Mouse (Mus musculus): ENCODE results near the gene Rab26. TPM values are rescaled to one million over a fixed set of nuclear protein-coding genes. Genes with fewer than 3 reads are reported as not detected.

Rab26 gene
- polyA plus RNA-seq, 2 experiments, result 3.0 to 4.1 TPM

DNA sequence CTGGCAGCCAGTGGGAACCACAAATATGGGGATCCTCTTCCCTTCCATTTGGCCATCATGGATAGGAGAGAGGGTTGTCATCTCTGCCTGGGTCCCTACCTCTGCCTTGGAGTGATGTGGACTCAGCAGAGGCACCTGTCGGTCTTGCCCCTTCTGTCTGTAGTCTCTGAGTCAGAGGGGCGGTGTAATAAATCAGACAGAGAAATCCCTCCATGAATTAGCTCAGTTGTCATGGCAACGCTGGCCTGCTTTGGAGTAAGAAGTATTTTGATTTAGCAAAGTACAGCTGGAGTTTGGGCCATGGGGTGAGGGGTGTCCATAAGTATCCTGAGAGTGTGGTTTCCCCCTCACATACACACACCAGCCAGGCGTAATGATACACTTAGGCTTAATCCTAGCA lies 43.6 kb downstream of the Rab26 start:
- WGBS, result 66% methylated on average over 4 of the region's 4 CpGs
- Histone ChIP-seq H3K4me1 (ENCODE audit: control insufficient read depth, insufficient read depth, low read length) (no peaks in the 10 kb centered on the region), H3K9ac (ENCODE audit: low read depth, low read length, severe bottlenecking) (no peak overlapping the region), H3K36me3 (ENCODE audit: control insufficient read depth, insufficient read depth, low read length) (no peaks in the 10 kb centered on the region), H3K4me3 (replicated peaks; ENCODE audit: low read length) (no peak overlapping the region), H3K27ac (replicated peaks; ENCODE audit: low read depth, low read length) (no peak overlapping the region), H3K27me3 (ENCODE audit: control insufficient read depth, insufficient read depth, low read length) (no peaks in the 10 kb centered on the region), H3K4me2 (replicated peaks; ENCODE audit: low read depth, low read length, severe bottlenecking) (no peak overlapping the region), H3K9me3 (ENCODE audit: control insufficient read depth, low read length) (no peaks in the 10 kb centered on the region)
- ATAC-seq (ENCODE audit: low FRiP score, low read depth), result no peak
- no peak for DNase-seq (ENCODE audit: low spot score)
- no peak for TF ChIP-seq POLR2A (IDR thresholded peaks at IDR 0.05; ENCODE audit: borderline replicate concordance, extremely low read depth, insufficient read depth, insufficient read length)

DNA sequence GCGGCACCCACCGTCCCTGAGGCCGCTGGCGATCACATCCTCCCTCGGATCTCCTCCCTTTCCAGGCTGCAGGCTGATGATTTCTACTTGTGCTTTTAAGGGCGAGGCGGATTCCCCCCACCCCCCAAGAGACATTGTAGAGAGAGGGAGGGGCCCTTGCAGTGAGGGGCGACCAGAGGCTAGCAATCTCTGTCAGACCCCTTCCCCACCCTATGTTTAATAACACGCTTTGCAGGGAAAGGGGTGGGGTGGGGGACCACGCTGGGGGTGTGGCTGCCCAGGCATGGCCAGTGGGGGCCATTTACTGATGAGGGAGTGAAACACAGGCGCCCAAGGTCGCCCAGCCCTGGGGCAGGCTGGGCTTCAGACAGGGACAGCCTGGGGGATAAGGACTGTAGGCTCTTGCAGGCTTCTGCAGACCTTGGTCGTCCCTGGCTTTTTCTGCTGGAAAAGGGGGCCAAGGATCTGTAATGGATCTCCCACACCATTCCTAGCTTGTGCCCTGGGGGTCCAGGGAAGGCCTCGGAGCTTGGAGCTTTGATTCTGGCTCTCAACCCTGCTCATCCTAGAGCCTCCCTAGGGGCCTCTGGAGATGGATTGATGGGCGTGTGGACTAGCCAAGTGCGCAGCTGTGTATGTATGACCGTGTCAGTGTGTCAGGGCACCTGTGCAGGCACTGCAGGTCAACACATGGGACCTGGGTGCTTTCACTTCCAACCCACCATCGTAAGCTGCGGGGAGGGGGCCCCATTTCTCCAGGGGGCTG lies 44.6 kb downstream of the Rab26 start:
- no peak for DNase-seq (ENCODE audit: low spot score)
- Histone ChIP-seq H3K9me3 (ENCODE audit: control insufficient read depth, low read length) (no peaks in the 10 kb centered on the region), H3K9ac (ENCODE audit: low read depth, low read length, severe bottlenecking) (peak overlapping the region; percentile 73), H3K4me2 (replicated peaks; ENCODE audit: low read depth, low read length, severe bottlenecking) (peak overlapping the region; percentile 97), H3K27me3 (ENCODE audit: control insufficient read depth, insufficient read depth, low read length) (no peaks in the 10 kb centered on the region), H3K27ac (replicated peaks; ENCODE audit: low read depth, low read length) (no peak overlapping the region), H3K4me3 (replicated peaks; ENCODE audit: low read length) (peak overlapping the region; percentile 71), H3K4me1 (ENCODE audit: control insufficient read depth, insufficient read depth, low read length) (no peaks in the 10 kb centered on the region), H3K36me3 (ENCODE audit: control insufficient read depth, insufficient read depth, low read length) (no peaks in the 10 kb centered on the region)
- WGBS, result 24% methylated on average over 13 of the region's 19 CpGs
- TF ChIP-seq POLR2A (IDR thresholded peaks at IDR 0.05; ENCODE audit: borderline replicate concordance, extremely low read depth, insufficient read depth, insufficient read length), result no peak
- 0 out of 2 replicates have a peak, but pooled peaks have one; percentile 12 for ATAC-seq (ENCODE audit: low FRiP score, low read depth)

DNA sequence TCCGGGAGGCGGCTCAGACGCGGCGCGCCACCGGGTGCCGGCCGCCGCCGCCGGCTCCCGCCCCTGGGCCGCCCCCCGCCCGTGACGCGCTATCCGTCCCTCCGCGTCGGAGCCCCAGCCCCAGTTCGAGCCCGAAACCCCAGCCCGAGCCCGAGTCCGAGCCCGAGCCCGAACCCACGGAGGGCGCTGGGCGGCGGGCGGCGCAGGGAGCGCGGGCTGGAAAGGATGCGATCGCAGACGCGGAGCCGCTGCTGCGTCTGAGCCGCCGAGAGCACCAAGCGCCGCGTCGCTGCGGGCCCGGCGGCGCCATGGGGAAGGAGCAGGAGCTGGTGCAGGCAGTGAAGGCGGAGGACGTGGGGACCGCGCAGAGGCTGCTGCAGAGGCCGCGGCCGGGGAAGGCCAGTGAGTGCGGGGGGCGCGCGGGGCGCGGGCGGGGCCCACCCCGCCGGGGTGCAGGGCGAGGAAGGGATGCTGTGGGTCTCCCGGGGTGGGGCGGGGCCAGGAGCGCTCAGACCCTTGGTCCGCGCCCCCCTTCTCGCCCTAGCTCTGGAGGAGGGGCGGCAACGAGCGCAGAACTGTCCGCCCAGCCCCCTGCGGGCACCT lies 45.2 kb downstream of the Rab26 start:
- peak overlapping the region; percentile 97 for H3K4me2 ChIP-seq (replicated peaks; ENCODE audit: low read depth, low read length, severe bottlenecking)
- H3K9me3 ChIP-seq (ENCODE audit: control insufficient read depth, low read length), result no peaks in the 10 kb centered on the region
- ATAC-seq (ENCODE audit: low FRiP score, low read depth), result peak; percentile 70
- no peaks in the 10 kb centered on the region for H3K36me3 ChIP-seq (ENCODE audit: control insufficient read depth, insufficient read depth, low read length)
- H3K27me3 ChIP-seq (ENCODE audit: control insufficient read depth, insufficient read depth, low read length), result no peaks in the 10 kb centered on the region
- 5% methylated on average over 36 of the region's 81 CpGs for WGBS
- DNase-seq (ENCODE audit: low spot score), result no peak
- peak overlapping the region; percentile 71 for H3K4me3 ChIP-seq (replicated peaks; ENCODE audit: low read length)
- no peaks in the 10 kb centered on the region for H3K4me1 ChIP-seq (ENCODE audit: control insufficient read depth, insufficient read depth, low read length)
- TF ChIP-seq POLR2A (IDR thresholded peaks at IDR 0.05; ENCODE audit: borderline replicate concordance, extremely low read depth, insufficient read depth, insufficient read length), result no peak
- H3K27ac ChIP-seq (replicated peaks; ENCODE audit: low read depth, low read length), result no peak overlapping the region
- H3K9ac ChIP-seq (ENCODE audit: low read depth, low read length, severe bottlenecking), result peak overlapping the region; percentile 73

GRCm38 (mm10) chr17:24488186-24488661 lies 45.8 kb downstream of the Rab26 start, which contains the start of gene Caskin1:
Gene Caskin1 (plus strand): TSS chr17:24488601.
- Histone ChIP-seq H3K9ac (ENCODE audit: low read depth, low read length, severe bottlenecking) (peak within 1 kb of the TSS; percentile 73), H3K4me3 (replicated peaks; ENCODE audit: low read length) (peak within 1 kb of the TSS; percentile 71), H3K9me3 (ENCODE audit: control insufficient read depth, low read length) (no peaks in the 10 kb centered on the region), H3K4me2 (replicated peaks; ENCODE audit: low read depth, low read length, severe bottlenecking) (peak within 1 kb of the TSS; percentile 97), H3K27me3 (ENCODE audit: control insufficient read depth, insufficient read depth, low read length) (no peaks in the 10 kb centered on the region), H3K4me1 (ENCODE audit: control insufficient read depth, insufficient read depth, low read length) (no peaks in the 10 kb centered on the region), H3K27ac (replicated peaks; ENCODE audit: low read depth, low read length) (no peak within 1 kb of the TSS), H3K36me3 (ENCODE audit: control insufficient read depth, insufficient read depth, low read length) (no peaks in the 10 kb centered on the region)
- no peak for TF ChIP-seq POLR2A (IDR thresholded peaks at IDR 0.05; ENCODE audit: borderline replicate concordance, extremely low read depth, insufficient read depth, insufficient read length)
- ATAC-seq (ENCODE audit: low FRiP score, low read depth), result peak; percentile 3
- 1% methylated on average over 25 of the region's 45 CpGs for WGBS
- no peak for DNase-seq (ENCODE audit: low spot score)

GRCm38 (mm10) chr17:24485090-24485860 lies 48.7 kb downstream of the Rab26 start:
- H3K4me2 ChIP-seq (replicated peaks; ENCODE audit: low read depth, low read length, severe bottlenecking), result no peak overlapping the region
- 0 out of 2 replicates have a peak overlapping the region, but pooled peaks have one; percentile 16 for H3K9ac ChIP-seq (ENCODE audit: low read depth, low read length, severe bottlenecking)
- no peak overlapping the region for H3K27ac ChIP-seq (replicated peaks; ENCODE audit: low read depth, low read length)
- TF ChIP-seq POLR2A (IDR thresholded peaks at IDR 0.05; ENCODE audit: borderline replicate concordance, extremely low read depth, insufficient read depth, insufficient read length), result no peak
- ATAC-seq (ENCODE audit: low FRiP score, low read depth), result no peak
- no peak for DNase-seq (ENCODE audit: low spot score)
- H3K4me1 ChIP-seq (ENCODE audit: control insufficient read depth, insufficient read depth, low read length), result no peaks in the 10 kb centered on the region
- no peak overlapping the region for H3K4me3 ChIP-seq (replicated peaks; ENCODE audit: low read length)
- H3K9me3 ChIP-seq (ENCODE audit: control insufficient read depth, low read length), result no peaks in the 10 kb centered on the region
- no peaks in the 10 kb centered on the region for H3K36me3 ChIP-seq (ENCODE audit: control insufficient read depth, insufficient read depth, low read length)
- H3K27me3 ChIP-seq (ENCODE audit: control insufficient read depth, insufficient read depth, low read length), result no peaks in the 10 kb centered on the region
- WGBS, result 41% methylated on average over 11 of the region's 11 CpGs
